In genomic region chr1:133252801-133253531, GRCm38 (mm10) we compare ENCODE assay signal across 11 mouse cellular contexts. TPM values are rescaled to one million over a fixed set of nuclear protein-coding genes. Genes with fewer than 3 reads are reported as not detected.
A peak's percentile ranks its signal among the peaks of the same experiment; 100 is the strongest.
DNase-seq lines count a peak whose midpoint lies in the region; ATAC-seq and TF ChIP-seq lines count a peak whose summit lies in the region.
"Had no signal": no experiment of that assay in that cellular context is flagged by ENCODE, and none has a peak within 500 bp of the region (broad histone marks: within the 10 kb centered on the region; RNA-seq: fewer than 3 reads in every experiment).

No protein-coding gene starts in this region.

- no peak for DNase-seq in frontal cortex, postnatal 10 days (ENCODE audit: low spot score in 2 of 2)
- DNase-seq in liver, adult 2 months (ENCODE audit: extremely low read depth, low read depth, low spot score) = no peak
- DNase-seq in liver = no peak
- no peak for DNase-seq in limb, embryonic 14.5 days (ENCODE audit: low spot score)
- DNase-seq in thymus, adult 18-20 months = peak; percentile 30 to 38
- DNase-seq in spleen, adult 18-20 months = no peak

- H3K27me3 ChIP-seq in liver, adult 2 months (ENCODE audit: control insufficient read depth, insufficient read depth, low read length) = no peaks in the 10 kb centered on the region
- no peaks in the 10 kb centered on the region for H3K27me3 ChIP-seq in limb, embryonic 14.5 days (ENCODE audit: control insufficient read depth, insufficient read depth, low read length)

- H3K4me3 ChIP-seq in liver, adult 2 months (ENCODE audit: insufficient read depth, low read depth, low read length) = no peak overlapping the region; the same call in 1 of the 2 replicates
- H3K4me3 ChIP-seq in limb, embryonic 14.5 days (replicated peaks; ENCODE audit: low read length) = no peak overlapping the region
- H3K4me3 ChIP-seq: myocyte had no signal

- H3K79me2 ChIP-seq in liver, adult 2 months (ENCODE audit: control insufficient read depth, insufficient read depth, low read length) = peaks cover 26% of the 10 kb centered on the region; the same call in 1 of the 2 replicates

- peak overlapping the region; percentile 51 for H3K9ac ChIP-seq in liver, adult 2 months (ENCODE audit: low read depth, low read length)
- no peak overlapping the region for H3K9ac ChIP-seq in limb, embryonic 14.5 days (ENCODE audit: low read depth, low read length, severe bottlenecking)

- H3K36me3 ChIP-seq in liver, adult 2 months (ENCODE audit: control insufficient read depth, insufficient read depth, low read length) = peaks cover 3% of the 10 kb centered on the region; the same call in 1 of the 2 replicates
- H3K36me3 ChIP-seq in limb, embryonic 14.5 days (ENCODE audit: control insufficient read depth, insufficient read depth, low read length) = no peaks in the 10 kb centered on the region

- H3K4me2 ChIP-seq in limb, embryonic 14.5 days (replicated peaks; ENCODE audit: low read depth, low read length, severe bottlenecking) = no peak overlapping the region

- no peaks in the 10 kb centered on the region for H3K9me3 ChIP-seq in limb, embryonic 14.5 days (ENCODE audit: control insufficient read depth, low read length)

- peak overlapping the region; percentile 72 for H3K27ac ChIP-seq in liver, adult 2 months (replicated peaks; ENCODE audit: insufficient read depth, low read depth, low read length)
- H3K27ac ChIP-seq in limb, embryonic 14.5 days (replicated peaks; ENCODE audit: low read depth, low read length) = no peak overlapping the region

- peak; percentile 13; the same call in 1 of the 2 replicates for ATAC-seq in frontal cortex, adult (ENCODE audit: low TSS enrichment)
- 0 out of 2 replicates have a peak, but pooled peaks have one; percentile 23 for ATAC-seq in limb, embryonic 14.5 days (ENCODE audit: low FRiP score, low read depth)
- ATAC-seq in megakaryocyte progenitor cell, adult 5-6 weeks (replicated peaks; ENCODE audit: poor library complexity) = no peak

- no peak for TF ChIP-seq CTCF in liver, adult 2 months (IDR thresholded peaks at IDR 0.05; ENCODE audit: low read depth, low read length)

- TF ChIP-seq POLR2A in liver, adult 2 months (IDR thresholded peaks at IDR 0.05; ENCODE audit: extremely low read depth, insufficient read depth, low read length) = no peak
- TF ChIP-seq POLR2A in limb, embryonic 14.5 days (IDR thresholded peaks at IDR 0.05; ENCODE audit: borderline replicate concordance, extremely low read depth, insufficient read depth, insufficient read length) = no peak

- peaks cover 48% of the 10 kb centered on the region for H3K4me1 ChIP-seq in liver, adult 2 months (ENCODE audit: control insufficient read depth, insufficient read depth, low read length)
- peaks cover 26% of the 10 kb centered on the region for H3K4me1 ChIP-seq in limb, embryonic 14.5 days (ENCODE audit: control insufficient read depth, insufficient read depth, low read length)

- 62% methylated on average over 10 of the region's 10 CpGs for WGBS in liver, adult 2 months
- WGBS in limb, embryonic 14.5 days = 37% methylated on average over 10 of the region's 10 CpGs

RNA-seq across cellular contexts. Expression of gene Golt1a, which starts 56.6 kb away (rescaled TPM):
- total RNA-seq in liver, adult 2 months (2014; rRNA removed) = 11.4 and 13.0 TPM in 2 replicates
- polyA plus RNA-seq in liver, adult 2 months (2012; rRNA removed) = 16.1 and 21.2 TPM in 2 replicates
- not detected in 2 replicates for polyA plus RNA-seq in limb, embryonic 14.5 days (2012; rRNA removed)
- not detected in 2 replicates for polyA plus RNA-seq in limb, embryonic 14.5 days (2014; fragmentation: Nextera tagmentation; extraction: Ambion mirVana)
- total RNA-seq in megakaryocyte progenitor cell, adult 5-6 weeks (2015) = not detected in 2 replicates
- not detected in 2 replicates for total RNA-seq in megakaryocyte progenitor cell, adult 5-6 weeks (2017)
- polyA plus RNA-seq: C2C12; limb, embryonic 11.5 days; myocyte had no signal

Comparison
In these comparisons a context has a peak if more than half of its experiments do, and no peak if none do; other contexts are left out.
1. DNase-seq: peak in thymus, adult 18-20 months (2 of 2); none in frontal cortex, postnatal 10 days (0 of 2), liver, adult 2 months (single experiment), liver (single experiment), limb, embryonic 14.5 days (single experiment) and spleen, adult 18-20 months (0 of 2).
2. RNA of gene Golt1a, which starts 56.6 kb away (total RNA-seq): 11.4 to 13.0 TPM in liver, adult 2 months; not detected in megakaryocyte progenitor cell, adult 5-6 weeks; every median in the first group is over 10 times any median in the second.